ENCODE assay signal across 26 mouse cellular contexts in genomic region chr2:13484566-13484965, GRCm38 (mm10). TPM values are rescaled to one million over a fixed set of nuclear protein-coding genes. Genes with fewer than 3 reads are reported as not detected.
DNase-seq lines count a peak whose midpoint lies in the region; ATAC-seq and TF ChIP-seq lines count a peak whose summit lies in the region.
"Had no signal": no experiment of that assay in that cellular context is flagged by ENCODE, and none has a peak within 500 bp of the region (broad histone marks: within the 10 kb centered on the region; RNA-seq: fewer than 3 reads in every experiment).

No protein-coding gene starts in this region.

- no peak for TF ChIP-seq POLR2A in liver, adult 2 months (IDR thresholded peaks at IDR 0.05; ENCODE audit: extremely low read depth, insufficient read depth, low read length)

- H3K36me3 ChIP-seq in heart, embryonic 12.5 days: no peaks in the 10 kb centered on the region
- H3K36me3 ChIP-seq in liver, adult 2 months (ENCODE audit: control insufficient read depth, insufficient read depth, low read length): no peaks in the 10 kb centered on the region
- H3K36me3 ChIP-seq in intestine, embryonic 16.5 days (ENCODE audit: control insufficient read depth, insufficient read depth, low read length): no peaks in the 10 kb centered on the region
- H3K36me3 ChIP-seq: embryonic facial prominence, embryonic 10.5 days; forebrain, embryonic 15.5 days; heart, embryonic 15.5 days; hindbrain, embryonic 12.5 days; liver, embryonic 12.5 days; midbrain, embryonic 15.5 days; neural tube, embryonic 12.5 days had no signal

- H3K27ac ChIP-seq in heart, embryonic 12.5 days (ENCODE audit: poor library complexity, severe bottlenecking): no peak overlapping the region
- no peak overlapping the region for H3K27ac ChIP-seq in liver, adult 2 months (replicated peaks; ENCODE audit: insufficient read depth, low read depth, low read length)
- H3K27ac ChIP-seq in intestine, embryonic 16.5 days (ENCODE audit: low read length): no peak overlapping the region
- H3K27ac ChIP-seq: embryonic facial prominence, embryonic 10.5 days; forebrain, embryonic 15.5 days; heart, embryonic 15.5 days; hindbrain, embryonic 12.5 days; kidney, postnatal 0 days; layer of hippocampus, adult 2 months; liver, embryonic 12.5 days; midbrain, embryonic 15.5 days; neural tube, embryonic 12.5 days had no signal

- no peak overlapping the region for H3K4me3 ChIP-seq in heart, embryonic 12.5 days
- H3K4me3 ChIP-seq in liver, adult 2 months (ENCODE audit: insufficient read depth, low read depth, low read length): no peak overlapping the region
- no peak overlapping the region for H3K4me3 ChIP-seq in intestine, embryonic 16.5 days (ENCODE audit: low read length)
- H3K4me3 ChIP-seq: embryonic facial prominence, embryonic 10.5 days; forebrain, embryonic 15.5 days; heart, embryonic 15.5 days; hindbrain, embryonic 12.5 days; layer of hippocampus, adult 2 months; liver, embryonic 12.5 days; midbrain, embryonic 15.5 days; neural tube, embryonic 12.5 days had no signal

- no peak for TF ChIP-seq CTCF in liver, adult 2 months (IDR thresholded peaks at IDR 0.05; ENCODE audit: low read depth, low read length)

- no peak overlapping the region for H3K4me2 ChIP-seq in heart, embryonic 12.5 days
- H3K4me2 ChIP-seq in intestine, embryonic 16.5 days (ENCODE audit: low read depth, low read length): no peak overlapping the region
- H3K4me2 ChIP-seq: forebrain, embryonic 15.5 days; heart, embryonic 15.5 days; hindbrain, embryonic 12.5 days; liver, embryonic 12.5 days; midbrain, embryonic 15.5 days; neural tube, embryonic 12.5 days had no signal

- DNase-seq in adrenal gland, adult 2 months: peak; percentile 44
- no peak for DNase-seq in adrenal gland, postnatal 25 days
- DNase-seq in heart, postnatal 4 days: peak; percentile 24
- DNase-seq in liver, adult 2 months (ENCODE audit: extremely low read depth, low read depth, low spot score): peak; percentile 78
- no peak for DNase-seq in liver
- no peak for DNase-seq in retina, embryonic 14.5 days (ENCODE audit: low spot score)
- DNase-seq: cerebellum, adult 11 months; cerebellum, postnatal 10 days; layer of hippocampus, postnatal 36 days; lung, adult 18-20 months; lung, postnatal 4 days; retina, postnatal 1 day; right cerebral cortex, postnatal 25 days; thymus, postnatal 25 days had no signal

- no peaks in the 10 kb centered on the region for H3K27me3 ChIP-seq in heart, embryonic 12.5 days (replicated peaks)
- H3K27me3 ChIP-seq in liver, adult 2 months (ENCODE audit: control insufficient read depth, insufficient read depth, low read length): no peaks in the 10 kb centered on the region
- H3K27me3 ChIP-seq in intestine, embryonic 16.5 days (replicated peaks; ENCODE audit: control insufficient read depth, insufficient read depth, low read length): no peaks in the 10 kb centered on the region
- H3K27me3 ChIP-seq: forebrain, embryonic 15.5 days; heart, embryonic 15.5 days; hindbrain, embryonic 12.5 days; liver, embryonic 12.5 days; midbrain, embryonic 15.5 days; neural tube, embryonic 12.5 days had no signal

- no peaks in the 10 kb centered on the region for H3K4me1 ChIP-seq in heart, embryonic 12.5 days (replicated peaks)
- peaks cover 2% of the 10 kb centered on the region; the same call in 1 of the 2 replicates for H3K4me1 ChIP-seq in liver, adult 2 months (ENCODE audit: control insufficient read depth, insufficient read depth, low read length)
- H3K4me1 ChIP-seq in intestine, embryonic 16.5 days (ENCODE audit: control insufficient read depth, insufficient read depth, low read length): 0 out of 2 replicates have a peak, but pooled peaks cover 6% of the 10 kb centered on the region
- H3K4me1 ChIP-seq: embryonic facial prominence, embryonic 10.5 days; forebrain, embryonic 15.5 days; hindbrain, embryonic 12.5 days; liver, embryonic 12.5 days; midbrain, embryonic 15.5 days; neural tube, embryonic 12.5 days had no signal

- ATAC-seq in heart, embryonic 12.5 days (ENCODE audit: insufficient number of reproducible peaks, low FRiP score): no peak
- ATAC-seq in intestine, embryonic 16.5 days: peak; percentile 73
- ATAC-seq: forebrain, embryonic 15.5 days; liver, embryonic 12.5 days; midbrain, embryonic 15.5 days had no signal

- no peak overlapping the region for H3K9ac ChIP-seq in heart, embryonic 12.5 days
- H3K9ac ChIP-seq in liver, adult 2 months (ENCODE audit: low read depth, low read length): no peak overlapping the region
- H3K9ac ChIP-seq in intestine, embryonic 16.5 days (ENCODE audit: low read depth, low read length): no peak overlapping the region
- H3K9ac ChIP-seq: forebrain, embryonic 15.5 days; heart, embryonic 15.5 days; hindbrain, embryonic 12.5 days; liver, embryonic 12.5 days; midbrain, embryonic 15.5 days; neural tube, embryonic 12.5 days had no signal

- H3K9me3 ChIP-seq in heart, embryonic 12.5 days (replicated peaks): no peaks in the 10 kb centered on the region
- H3K9me3 ChIP-seq in intestine, embryonic 16.5 days (ENCODE audit: control insufficient read depth, low read length): no peaks in the 10 kb centered on the region
- H3K9me3 ChIP-seq: embryonic facial prominence, embryonic 10.5 days; forebrain, embryonic 15.5 days; heart, embryonic 15.5 days; hindbrain, embryonic 12.5 days; liver, embryonic 12.5 days; midbrain, embryonic 15.5 days; neural tube, embryonic 12.5 days had no signal

- 72% methylated on average over 3 of the region's 3 CpGs for WGBS in heart, embryonic 12.5 days
- WGBS in liver, adult 2 months: 33% methylated on average over 3 of the region's 3 CpGs
- WGBS in intestine, embryonic 16.5 days: 63% methylated on average over 3 of the region's 3 CpGs

- H3K79me2 ChIP-seq in liver, adult 2 months (ENCODE audit: control insufficient read depth, insufficient read depth, low read length): no peaks in the 10 kb centered on the region

RNA-seq across cellular contexts. Expression of gene Cubn, which starts 7.0 kb away (rescaled TPM):
- total RNA-seq in adrenal gland, adult 2 months (2021): under 1 TPM; 0.06 to 0.38 TPM
- 0.01 TPM in 2 replicates for polyA plus RNA-seq in adrenal gland, adult 2 months (2012; rRNA removed)
- total RNA-seq in adrenal gland, postnatal 25 days (2021): 0.19 and 0.21 TPM in 2 replicates
- total RNA-seq in heart, postnatal 4 days (2021): 1 to 10 TPM; 1.0 to 1.2 TPM
- 0.57 and 0.59 TPM in 2 replicates for polyA plus RNA-seq in heart, embryonic 12.5 days (2016; fragmentation: Nextera tagmentation; extraction: Ambion mirVana)
- total RNA-seq in liver, adult 2 months (2014; rRNA removed): 0.07 TPM in 1 of 2 replicates, not detected in the other
- not detected in 2 replicates for polyA plus RNA-seq in liver, adult 2 months (2012; rRNA removed)
- polyA plus RNA-seq in intestine, embryonic 16.5 days (2015; fragmentation: Nextera tagmentation; extraction: Ambion mirVana): 8.5 and 13.7 TPM in 2 replicates
- total RNA-seq: megakaryocyte-erythroid progenitor cell, adult 5-6 weeks had no signal

RNA-seq across cellular contexts. Expression of gene Trdmt1, which starts 59.9 kb away (rescaled TPM):
- total RNA-seq in adrenal gland, adult 2 months (2021): 1 to 10 TPM; 2.4 to 7.8 TPM
- 0.49 and 0.77 TPM in 2 replicates for polyA plus RNA-seq in adrenal gland, adult 2 months (2012; rRNA removed)
- 4.9 and 7.7 TPM in 2 replicates for total RNA-seq in adrenal gland, postnatal 25 days (2021)
- 10 to 100 TPM; 11.3 to 14.4 TPM for total RNA-seq in heart, postnatal 4 days (2021)
- polyA plus RNA-seq in heart, embryonic 12.5 days (2016; fragmentation: Nextera tagmentation; extraction: Ambion mirVana): 7.4 and 8.2 TPM in 2 replicates
- total RNA-seq in liver, adult 2 months (2014; rRNA removed): 2.7 and 3.9 TPM in 2 replicates
- 0.68 and 0.83 TPM in 2 replicates for polyA plus RNA-seq in liver, adult 2 months (2012; rRNA removed)
- 6.8 and 7.3 TPM in 2 replicates for polyA plus RNA-seq in intestine, embryonic 16.5 days (2015; fragmentation: Nextera tagmentation; extraction: Ambion mirVana)

Comparison
In these comparisons a context has a peak if more than half of its experiments do, and no peak if none do; other contexts are left out.
1. DNase-seq: peak in adrenal gland, adult 2 months (single experiment), heart, postnatal 4 days (single experiment) and liver, adult 2 months (single experiment); none in adrenal gland, postnatal 25 days (single experiment), liver (single experiment) and retina, embryonic 14.5 days (single experiment).